Mouse (Mus musculus) gonadal fat pad, adult 2 months (tissue): ENCODE measurements around the gene B3gat2. TPM values are rescaled to one million over a fixed set of nuclear protein-coding genes. Genes with fewer than 3 reads are reported as not detected.

Experiments used
- DNase-seq: peaks from one replicate; pipeline ENCODE4 v3.0.0-alpha.2; 2012; ENCODE audit warnings: low read depth
- polyA plus RNA-seq: library from polyadenylated mRNA; depleted of rRNA; stranded (reverse); fragments of >200 nt; gene quantifications from 2 replicates; pipeline ENCODE4 v1.2.3, GENCODE M21; 2012; rRNA removed

B3gat2 gene
- polyA plus RNA-seq, 1 experiment, result 0.03 TPM

DNA sequence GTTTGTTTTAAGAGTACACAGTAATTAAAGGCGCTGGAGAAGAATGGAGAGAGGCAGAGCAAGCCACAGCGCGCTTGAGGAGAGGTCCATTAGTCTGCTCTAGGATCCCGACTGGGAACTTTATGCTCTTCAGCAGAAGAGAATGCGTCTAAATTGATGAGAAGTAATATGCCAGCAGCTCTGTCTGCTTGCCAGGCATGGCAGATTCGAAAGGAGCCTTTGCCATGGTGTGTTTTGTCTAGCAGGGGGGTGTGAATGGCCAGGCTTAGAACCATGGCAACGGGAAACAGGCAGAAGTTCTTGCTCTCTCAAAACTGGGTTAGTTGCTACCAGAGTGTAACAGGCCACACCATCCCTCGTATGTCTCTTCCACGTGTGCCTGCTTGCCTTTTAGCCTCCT, 73.3 kb downstream of the B3gat2 start:
- no peak for DNase-seq

DNA sequence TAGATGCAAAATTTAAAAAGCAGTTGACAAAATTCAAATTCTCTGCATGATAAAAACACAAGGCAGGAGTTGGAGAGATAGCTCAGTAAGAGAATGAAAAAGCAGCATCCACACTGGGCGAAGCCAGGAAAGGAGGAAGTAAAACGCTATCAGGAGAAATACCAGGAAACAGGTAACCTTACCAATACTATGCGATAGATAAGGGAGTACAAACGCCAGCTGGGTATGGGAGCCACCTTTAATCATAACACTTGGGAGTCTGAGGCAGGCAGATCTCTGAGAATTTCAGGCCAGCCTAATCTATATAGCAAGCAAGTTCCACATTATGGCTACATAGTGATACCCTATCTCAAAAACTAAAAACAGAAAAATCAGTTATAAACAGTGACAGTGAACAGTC, 75.1 kb downstream of the B3gat2 start:
- no peak for DNase-seq

GRCm38 (mm10) chr1:23840924-23841323, 79.4 kb downstream of the B3gat2 start:
- DNase-seq, result no peak

- no peak for DNase-seq
Measured at GRCm38 (mm10) chr1:23842629-23843028, 81.1 kb downstream of the B3gat2 start.

DNA sequence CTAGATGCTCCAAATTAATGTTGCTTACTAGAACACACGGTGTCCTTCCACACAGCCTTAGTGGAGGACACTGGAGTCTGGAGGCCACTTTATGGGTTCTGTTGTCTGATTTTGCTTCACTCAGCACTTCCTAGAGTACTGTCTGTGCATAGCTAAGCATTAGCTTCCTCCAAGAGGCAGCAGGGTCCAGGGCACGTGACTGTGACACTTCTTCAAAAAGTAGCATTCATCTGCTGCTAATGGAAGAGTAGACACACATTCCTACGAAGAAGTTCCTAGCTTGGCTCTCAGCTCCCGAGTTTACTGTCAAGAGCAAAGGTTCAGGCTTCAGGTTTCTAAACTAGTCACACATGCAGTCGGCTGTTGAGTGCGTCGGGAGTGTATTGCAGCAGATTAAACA, 82.2 kb downstream of the B3gat2 start:
- DNase-seq, result no peak

DNA sequence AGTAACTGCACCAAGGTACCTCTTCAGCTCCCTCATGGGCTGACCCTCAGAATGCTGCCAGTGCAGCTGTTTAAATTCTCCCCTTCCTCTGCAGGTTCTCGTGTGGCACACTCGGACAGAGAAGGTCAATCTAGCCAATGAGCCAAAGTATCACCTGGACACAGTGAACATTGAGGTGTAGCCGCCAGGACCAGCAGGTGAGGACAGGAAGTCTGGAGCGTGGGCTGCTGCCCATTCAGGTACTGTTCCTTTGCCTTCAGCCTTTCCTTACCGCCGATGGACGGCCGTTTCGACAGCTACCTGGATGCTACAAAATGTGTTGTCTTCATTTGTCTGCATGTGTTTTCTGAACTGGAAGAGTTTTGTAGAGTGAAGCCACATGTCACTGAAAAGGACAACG, 83.5 kb downstream of the B3gat2 start:
- DNase-seq, result no peak

DNA sequence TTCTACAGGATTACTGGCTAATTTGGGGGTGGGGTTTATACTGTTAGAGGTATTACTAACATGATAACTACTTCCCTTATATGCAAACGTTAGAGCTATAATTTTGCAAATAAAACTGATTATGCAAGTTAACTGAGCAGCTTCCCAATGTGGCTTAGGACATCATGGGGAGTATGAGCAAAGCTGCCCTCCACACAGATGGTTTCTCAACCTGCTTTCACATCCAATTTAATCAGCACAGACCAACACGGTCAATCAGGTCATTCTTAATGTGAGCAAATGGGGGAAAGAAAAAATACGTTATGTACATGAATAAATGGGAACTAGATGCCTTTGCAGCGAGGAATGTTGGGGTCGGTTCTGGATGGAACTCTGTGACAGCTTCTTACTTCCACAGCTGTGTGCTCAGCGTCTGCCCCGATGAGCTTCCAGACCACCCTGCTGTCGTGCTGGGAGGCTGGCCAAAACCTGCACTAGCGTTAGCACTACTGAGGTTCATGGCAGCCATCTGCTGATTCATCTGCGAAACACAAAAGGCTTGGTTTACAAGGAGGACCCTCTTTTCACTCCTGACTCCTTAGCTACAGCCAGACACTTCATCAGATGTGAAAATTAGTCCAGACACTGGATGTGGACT, 84.6 kb downstream of the B3gat2 start:
- DNase-seq, result no peak

- DNase-seq, result no peak
Measured at GRCm38 (mm10) chr1:23855623-23856022, 94.1 kb downstream of the B3gat2 start.

- DNase-seq, result no peak
Measured at GRCm38 (mm10) chr1:23860944-23861343, 99.4 kb downstream of the B3gat2 start.

- no peak for DNase-seq
Measured at GRCm38 (mm10) chr1:23865566-23865965, 104.0 kb downstream of the B3gat2 start.

DNA sequence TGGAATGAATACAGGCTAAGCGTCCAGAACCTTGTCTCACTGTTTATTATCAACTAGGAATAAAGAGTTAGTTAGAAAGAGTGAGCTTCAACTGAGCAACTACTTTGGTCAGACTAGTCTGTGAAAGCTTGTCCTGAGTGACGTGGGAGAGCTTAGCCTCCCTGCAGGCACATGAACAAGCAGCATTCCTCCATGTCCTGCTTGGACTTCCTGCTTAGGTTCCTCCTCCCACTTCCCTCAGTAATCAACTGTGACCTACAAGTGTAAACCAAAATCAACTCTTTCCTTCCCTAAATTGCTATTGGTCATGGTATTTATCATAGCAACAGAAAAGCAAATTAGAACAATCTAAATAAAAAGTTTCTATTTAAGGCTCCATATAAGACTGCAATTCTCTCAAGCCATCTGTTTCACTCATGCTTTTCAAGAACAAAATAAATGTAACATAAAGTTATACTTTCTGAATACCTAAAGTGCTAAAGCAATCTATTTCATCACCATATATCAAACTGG, 105.9 kb downstream of the B3gat2 start:
- no peak for DNase-seq

DNA sequence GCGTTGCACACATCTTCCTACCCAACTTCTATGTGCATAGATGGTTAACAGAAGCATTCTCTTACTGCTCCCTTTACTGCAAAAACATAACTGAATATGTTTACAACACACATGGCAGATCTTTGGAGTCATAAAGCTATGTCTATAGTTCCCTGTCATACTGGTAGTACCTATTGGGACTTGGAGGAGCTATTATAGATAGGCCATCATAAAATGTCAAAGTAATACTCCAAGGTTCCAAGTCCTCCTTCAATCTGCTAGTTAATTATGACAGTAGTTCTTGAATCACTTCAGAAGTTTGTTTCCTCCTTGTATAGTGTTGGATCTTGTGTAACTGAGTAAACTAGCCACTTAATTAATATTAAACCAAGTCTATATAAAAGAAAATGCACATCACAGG, 110.6 kb downstream of the B3gat2 start:
- no peak for DNase-seq

DNA sequence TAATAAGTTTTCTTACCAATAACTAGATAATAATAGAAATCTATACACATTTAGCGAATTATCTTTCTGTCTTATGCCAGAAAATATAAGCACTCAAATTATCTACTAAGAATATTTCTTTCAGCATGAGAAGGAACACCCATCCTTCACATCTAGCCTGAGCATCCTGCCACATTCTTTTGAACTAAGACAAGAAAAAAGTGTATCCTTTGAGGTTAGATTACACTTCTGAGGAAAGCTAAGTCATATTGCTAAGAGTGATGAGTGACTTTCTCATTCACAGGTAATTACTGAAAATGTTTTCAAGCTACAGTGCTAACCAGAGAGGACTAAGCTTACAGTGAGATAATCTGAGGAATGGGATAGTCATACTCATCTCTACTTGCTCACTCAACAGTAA, 121.1 kb downstream of the B3gat2 start:
- no peak for DNase-seq

GRCm38 (mm10) chr1:23884087-23884668, 122.6 kb downstream of the B3gat2 start:
- DNase-seq, result no peak

DNA sequence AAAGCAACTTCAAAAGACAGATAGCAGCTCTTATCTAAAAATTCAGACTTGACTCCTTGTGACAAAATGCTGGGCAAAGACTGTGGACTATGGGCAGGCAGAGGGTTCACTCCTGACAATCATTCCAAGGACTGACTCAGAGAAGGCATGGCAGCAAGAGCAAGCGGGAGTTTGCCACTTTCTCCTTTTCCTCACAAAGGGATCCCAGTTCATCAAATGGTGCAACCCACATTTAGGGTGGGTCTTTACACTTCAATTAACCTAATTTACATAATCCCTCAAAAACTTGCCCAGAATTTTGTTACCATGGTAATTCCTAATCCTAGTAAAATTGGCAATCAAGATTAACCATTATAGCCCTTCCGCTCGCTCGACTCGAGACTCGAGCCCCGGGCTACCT, 123.4 kb downstream of the B3gat2 start:
- DNase-seq, result no peak

DNA sequence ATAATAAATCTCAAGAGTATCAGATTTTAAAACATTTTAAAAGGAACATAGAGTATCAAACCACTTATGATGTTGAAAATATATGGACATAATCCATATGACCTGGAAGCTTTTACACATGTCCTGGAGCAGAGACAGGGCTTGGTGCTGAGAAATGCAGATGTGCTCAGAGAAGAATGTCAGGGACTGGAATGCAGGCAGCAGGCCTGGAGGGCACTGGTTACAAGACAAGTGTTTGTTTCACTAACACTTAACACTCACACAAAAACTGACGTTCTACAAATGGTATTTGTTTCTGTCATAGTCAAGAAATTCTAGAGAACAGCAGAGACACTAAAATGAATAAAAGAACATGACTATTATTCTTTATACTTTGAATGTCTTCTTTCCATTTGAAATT, 130.5 kb downstream of the B3gat2 start:
- no peak for DNase-seq

Other genes starting within 250 kb of the B3gat2 start
- 40.6 and 56.7 TPM in 2 replicates for gene Smap1, start 160.6 kb downstream of the B3gat2 start, polyA plus RNA-seq
- gene Sdhaf4, start 243.9 kb downstream of the B3gat2 start, polyA plus RNA-seq, result 11.7 and 20.4 TPM in 2 replicates